Mouse (Mus musculus) right cerebral cortex, adult 18-20 months (tissue): ENCODE results near the gene Fgl2.
"Not testable (repeated sequence)": the region's sequence is repeated elsewhere in the genome, so short reads cannot be mapped to it uniquely, and the experiment has no call there.

ENCODE experiments used
- DNase-seq: peaks from one replicate; pipeline ENCODE4 v3.0.0; 2022; ENCODE audit warnings: mixed read lengths

Gene Fgl2

DNA sequence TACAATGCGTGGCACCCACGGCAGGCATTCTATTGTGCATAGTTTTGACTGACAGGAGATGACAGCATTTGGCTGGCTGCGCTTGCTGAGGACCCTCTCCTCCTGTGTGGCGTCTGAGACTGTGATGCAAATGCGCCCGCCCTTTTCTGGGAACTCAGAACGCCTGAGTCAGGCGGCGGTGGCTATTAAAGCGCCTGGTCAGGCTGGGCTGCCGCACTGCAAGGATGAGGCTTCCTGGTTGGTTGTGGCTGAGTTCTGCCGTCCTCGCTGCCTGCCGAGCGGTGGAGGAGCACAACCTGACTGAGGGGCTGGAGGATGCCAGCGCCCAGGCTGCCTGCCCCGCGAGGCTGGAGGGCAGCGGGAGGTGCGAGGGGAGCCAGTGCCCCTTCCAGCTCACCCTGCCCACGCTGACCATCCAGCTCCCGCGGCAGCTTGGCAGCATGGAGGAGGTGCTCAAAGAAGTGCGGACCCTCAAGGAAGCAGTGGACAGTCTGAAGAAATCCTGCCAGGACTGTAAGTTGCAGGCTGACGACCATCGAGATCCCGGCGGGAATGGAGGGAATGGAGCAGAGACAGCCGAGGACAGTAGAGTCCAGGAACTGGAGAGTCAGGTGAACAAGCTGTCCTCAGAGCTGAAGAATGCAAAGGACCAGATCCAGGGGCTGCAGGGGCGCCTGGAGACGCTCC lies at the start of gene Fgl2:
Fgl2 (plus strand) TSS at position 150 of the 687 bp plus-strand sequence.
- peak; percentile 17 for DNase-seq

DNA sequence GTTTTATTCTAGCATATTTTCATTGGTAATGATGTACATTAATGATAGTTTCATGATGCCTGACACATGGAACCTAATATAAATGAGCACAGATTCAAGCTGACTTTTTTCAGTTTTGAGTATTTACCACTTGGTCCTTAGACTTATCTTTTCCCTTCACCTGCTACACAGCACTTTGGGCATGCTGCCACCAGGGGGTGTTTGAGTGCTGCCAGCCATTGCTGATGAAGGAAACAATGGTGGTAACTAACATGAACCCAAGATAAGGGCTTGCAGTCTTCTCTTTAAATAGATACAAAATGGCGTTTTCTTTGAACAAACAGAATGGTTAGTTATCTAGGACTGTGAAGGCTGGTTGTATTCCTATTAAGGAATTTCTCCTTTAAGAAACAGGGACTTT lies 45.9 kb upstream of the Fgl2 start:
- peak; percentile 31 for DNase-seq

DNA sequence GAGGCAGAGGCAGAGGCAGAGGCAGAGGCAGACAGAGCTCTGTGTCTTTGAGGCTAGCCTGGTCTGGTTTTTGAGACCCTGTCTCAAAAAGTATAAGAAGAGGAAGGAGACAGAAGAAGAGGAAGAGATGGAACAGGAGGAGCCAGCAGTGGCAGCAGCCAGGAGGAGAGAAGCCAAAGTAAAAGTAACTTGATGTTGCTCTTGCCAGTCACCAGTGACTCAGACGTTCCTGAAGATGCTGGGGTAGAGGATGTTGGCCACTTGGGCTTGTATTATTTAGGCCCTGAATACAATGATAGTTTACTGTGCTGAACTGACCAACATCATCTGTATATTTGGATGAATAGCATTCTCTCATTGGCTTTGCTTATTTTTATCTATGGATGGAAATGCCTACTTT lies 43.9 kb upstream of the Fgl2 start:
- no peak for DNase-seq

- DNase-seq = no peak
Measured at GRCm38 (mm10) chr5:21329672-21330665, 42.5 kb upstream of the Fgl2 start.

DNA sequence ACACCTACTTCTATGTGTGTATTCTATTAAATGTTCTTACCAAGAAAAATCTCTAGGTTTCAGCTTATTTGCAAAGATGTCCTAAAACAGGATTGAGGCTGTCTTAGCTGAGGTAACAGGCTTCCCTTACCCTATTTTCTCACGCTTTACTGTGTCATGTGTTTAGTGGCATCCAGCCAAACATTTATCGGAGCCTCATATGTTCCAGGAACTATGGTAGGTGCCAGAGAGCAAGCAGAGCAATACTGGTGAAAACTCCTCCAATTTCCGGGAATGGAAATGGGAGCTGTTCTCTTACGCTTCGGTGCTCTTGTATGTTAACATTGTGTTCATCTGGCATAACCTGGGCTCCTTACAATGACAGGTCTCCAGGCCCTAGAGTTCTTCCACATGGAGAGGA lies 40.8 kb upstream of the Fgl2 start:
- no peak for DNase-seq

DNA sequence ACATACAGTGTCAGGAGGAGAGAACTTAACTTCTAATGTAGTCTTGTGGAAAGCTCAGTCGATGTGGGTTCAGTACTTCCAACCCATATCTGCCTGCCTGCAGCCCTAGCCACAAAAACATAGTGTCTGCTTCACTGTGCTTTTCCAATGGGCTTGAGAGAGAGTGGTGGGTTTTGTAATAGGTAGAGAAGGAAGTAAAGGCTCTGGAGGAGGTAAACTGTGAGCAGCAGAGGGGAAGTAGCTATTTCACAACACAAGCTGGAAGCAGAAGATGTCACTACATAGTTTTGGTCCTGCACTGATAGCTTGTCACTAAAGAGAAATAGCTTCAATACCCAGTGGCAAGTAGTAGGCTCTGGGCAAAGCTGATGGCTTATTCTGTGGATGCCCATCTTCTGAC lies 40.3 kb upstream of the Fgl2 start:
- DNase-seq = no peak

GRCm38 (mm10) chr5:21342265-21342664 lies 30.2 kb upstream of the Fgl2 start:
- DNase-seq = not testable (repeated sequence)

DNA sequence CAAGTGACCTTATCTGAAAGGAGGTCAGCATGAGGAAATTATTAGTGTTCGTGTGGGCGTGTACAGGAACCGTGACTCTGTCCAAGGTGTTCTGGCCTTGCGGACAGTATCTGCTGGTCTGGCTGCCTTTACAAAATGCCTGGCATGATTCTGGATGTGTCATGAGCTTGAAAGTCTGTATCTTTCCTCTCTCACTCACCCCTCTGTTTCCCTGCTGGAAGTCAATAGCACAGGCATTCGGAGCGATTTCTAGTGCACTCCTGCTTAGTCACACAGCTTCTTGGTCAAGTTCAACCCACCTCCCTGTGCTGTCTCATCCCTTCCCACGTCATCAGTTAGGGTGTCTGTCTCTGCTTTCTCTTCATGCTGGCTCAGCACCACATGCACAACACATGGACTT lies 24.1 kb upstream of the Fgl2 start:
- no peak for DNase-seq

- DNase-seq = no peak
Measured at GRCm38 (mm10) chr5:21351678-21352077, 20.8 kb upstream of the Fgl2 start.

- DNase-seq = no peak
Measured at GRCm38 (mm10) chr5:21358648-21359047, 13.8 kb upstream of the Fgl2 start.

DNA sequence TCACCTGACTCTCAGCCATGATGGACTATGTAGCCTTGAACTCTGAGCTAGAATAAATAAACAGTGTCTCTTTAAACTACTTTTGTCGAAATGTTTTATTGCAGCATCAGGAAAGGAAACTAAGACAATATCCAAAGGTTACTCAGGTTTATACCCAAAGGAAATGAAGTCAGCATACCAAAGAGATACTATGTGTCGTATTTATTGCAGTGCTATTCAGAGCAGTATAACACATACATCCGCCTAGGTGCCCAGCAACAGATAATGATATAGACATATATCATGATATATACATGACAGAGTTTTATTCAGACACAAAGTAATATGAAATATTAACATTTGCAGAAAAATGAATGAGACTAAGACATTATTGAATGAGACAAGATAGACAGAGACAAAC lies 9.1 kb upstream of the Fgl2 start:
- DNase-seq = no peak

DNA sequence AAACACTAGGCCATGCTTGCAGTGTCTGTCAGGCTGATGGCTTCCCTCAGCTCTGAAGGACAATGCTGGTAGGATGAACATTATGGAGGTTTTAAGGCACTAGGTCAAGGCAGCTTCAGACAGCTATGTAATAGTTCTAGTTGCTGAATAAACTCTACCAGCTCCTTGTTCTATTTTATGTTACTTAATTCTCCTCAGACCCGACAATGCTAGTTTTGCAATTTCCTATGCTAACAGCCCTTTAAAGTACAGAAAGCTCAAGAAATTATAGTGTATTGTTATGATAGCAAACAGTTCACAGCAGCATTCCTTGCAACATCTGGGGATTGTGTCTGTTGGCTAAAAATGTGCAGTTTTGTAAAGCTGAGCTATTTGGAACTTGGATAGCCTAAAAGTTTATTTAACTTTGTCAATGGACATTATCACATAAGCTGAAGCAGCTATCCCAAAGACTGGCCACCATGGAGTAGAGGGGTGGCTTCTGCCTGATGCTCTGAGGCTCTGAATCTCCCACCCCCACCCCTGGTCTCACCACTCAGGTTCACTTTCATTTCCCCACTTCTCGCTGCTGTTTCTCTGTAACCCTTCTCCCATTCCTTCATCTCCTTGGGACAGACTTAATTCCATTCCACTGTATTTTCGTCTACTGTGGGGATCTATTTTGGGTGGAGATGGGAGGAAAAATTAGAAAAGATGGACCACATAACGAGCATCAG lies 5.9 kb upstream of the Fgl2 start:
- no peak for DNase-seq

DNA sequence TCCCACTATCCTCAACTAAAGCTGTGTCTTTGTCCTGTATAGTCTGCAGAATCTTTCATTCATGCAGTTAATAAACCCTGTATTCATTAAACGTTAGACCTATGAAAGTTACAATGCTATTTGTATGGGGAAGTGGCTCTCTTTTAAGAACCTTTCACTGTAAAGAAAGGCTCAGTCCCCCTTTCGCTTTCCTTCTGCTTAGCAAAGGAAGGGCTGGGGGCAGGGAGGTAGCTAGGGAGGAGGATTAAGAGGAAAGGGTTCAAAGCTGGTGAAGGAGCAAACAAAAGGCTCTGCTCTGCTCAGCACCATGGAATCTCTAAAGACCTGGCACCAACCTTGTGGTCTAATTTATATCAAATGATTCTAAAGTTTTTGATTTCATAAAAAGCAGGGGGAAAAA lies 4.9 kb upstream of the Fgl2 start:
- no peak for DNase-seq

GRCm38 (mm10) chr5:21370218-21370947 lies 2.1 kb upstream of the Fgl2 start:
- DNase-seq = no peak

DNA sequence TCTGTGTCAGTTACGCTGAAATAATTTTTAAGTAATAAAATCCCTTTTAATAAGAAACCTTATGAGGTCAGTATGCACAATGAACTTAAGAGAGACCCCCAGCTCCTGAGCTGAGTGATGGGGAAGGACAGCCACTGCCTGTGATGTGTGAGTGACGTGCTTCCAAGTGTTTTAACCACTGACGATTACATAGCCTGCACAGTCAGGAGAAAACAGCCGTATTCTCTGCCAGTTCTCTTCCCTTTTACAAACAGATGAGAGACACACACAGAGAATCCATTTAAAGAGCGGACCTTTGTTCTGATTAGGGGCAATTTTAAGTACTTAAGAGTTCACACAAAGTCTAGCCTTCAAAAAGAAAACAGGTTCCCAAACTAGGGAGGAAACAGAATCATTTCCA lies 522 bp upstream of the Fgl2 start:
- no peak for DNase-seq

- no peak for DNase-seq
Measured at GRCm38 (mm10) chr5:21373180-21373518, 707 bp downstream of the Fgl2 start.

DNA sequence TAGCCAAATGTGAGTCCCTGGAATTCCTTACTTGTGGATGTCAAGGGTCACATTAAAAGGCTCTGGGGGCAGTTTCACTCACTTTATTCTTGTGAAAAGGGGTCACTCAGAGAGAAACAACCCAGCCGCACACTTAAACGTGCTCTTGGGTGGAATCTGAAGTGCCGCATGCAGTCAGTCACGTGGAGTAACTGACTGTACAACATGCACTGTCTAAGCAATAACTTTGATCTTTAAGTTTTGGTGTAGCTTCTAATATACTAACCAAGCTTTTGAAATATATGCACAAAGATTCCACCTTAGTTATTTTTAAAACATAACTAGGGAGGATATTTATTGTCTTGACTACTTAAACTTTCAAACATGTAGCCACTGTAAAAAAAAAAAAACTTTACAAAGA lies 4.5 kb downstream of the Fgl2 start:
- DNase-seq = no peak

DNA sequence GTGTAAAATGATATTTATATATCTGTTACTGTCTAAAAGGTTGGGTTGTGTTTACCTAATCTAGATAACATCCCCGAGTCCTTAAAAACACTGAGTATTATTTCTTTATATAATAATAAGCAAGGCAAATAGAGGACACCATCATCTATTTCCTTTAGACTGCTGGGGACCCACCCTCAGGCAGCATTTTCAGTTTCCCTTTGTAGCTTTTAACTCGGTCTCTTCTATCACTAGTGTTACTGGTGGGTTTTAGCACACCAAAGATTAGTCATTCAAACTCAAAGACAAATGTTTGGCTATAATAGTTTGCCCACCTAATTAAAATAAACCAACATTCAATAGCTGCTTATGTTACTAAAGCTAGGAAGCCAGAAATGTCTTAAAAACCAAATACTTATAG lies 6.0 kb downstream of the Fgl2 start:
- no peak for DNase-seq

- no peak for DNase-seq
Measured at GRCm38 (mm10) chr5:21381986-21382385, 9.5 kb downstream of the Fgl2 start.

GRCm38 (mm10) chr5:21382678-21383077 lies 10.2 kb downstream of the Fgl2 start:
- DNase-seq = no peak

GRCm38 (mm10) chr5:21383392-21384251 lies 11.2 kb downstream of the Fgl2 start:
- DNase-seq = peak; percentile 13
